In genomic region chr5:148131458-148132131, GRCm38 (mm10) we compare ENCODE assay signal across 10 mouse cellular contexts.
DNase-seq lines count a peak whose midpoint lies in the region; ATAC-seq and TF ChIP-seq lines count a peak whose summit lies in the region.
"Had no signal": no experiment of that assay in that cellular context is flagged by ENCODE, and none has a peak within 500 bp of the region (broad histone marks: within the 10 kb centered on the region; RNA-seq: fewer than 3 reads in every experiment).

No protein-coding gene starts in this region.

- ATAC-seq in midbrain, embryonic 14.5 days (ENCODE audit: low FRiP score, low TSS enrichment): no peak
- no peak for ATAC-seq in midbrain, embryonic 11.5 days (ENCODE audit: low FRiP score)
- no peak for ATAC-seq in intestine, embryonic 14.5 days (replicated peaks; ENCODE audit: low FRiP score, low TSS enrichment, low read depth)
- peak; percentile 54; the same call in 1 of the 2 replicates for ATAC-seq in stomach, embryonic 15.5 days (ENCODE audit: insufficient read depth, low FRiP score, low read depth)
- ATAC-seq in liver, embryonic 11.5 days (replicated peaks; ENCODE audit: low FRiP score): no peak
- ATAC-seq: liver, embryonic 12.5 days had no signal

- H3K4me2 ChIP-seq in midbrain, embryonic 14.5 days (ENCODE audit: low read length): no peak overlapping the region
- H3K4me2 ChIP-seq in midbrain, embryonic 11.5 days: no peak overlapping the region
- no peak overlapping the region for H3K4me2 ChIP-seq in intestine, embryonic 14.5 days (ENCODE audit: low read length)
- peak overlapping the region; percentile 23; the same call in 1 of the 2 replicates for H3K4me2 ChIP-seq in stomach, embryonic 15.5 days
- no peak overlapping the region for H3K4me2 ChIP-seq in liver, embryonic 11.5 days
- H3K4me2 ChIP-seq: kidney, embryonic 15.5 days; liver, embryonic 12.5 days had no signal

- peak overlapping the region; percentile 35 for H3K4me3 ChIP-seq in gastrocnemius, adult 2 months
- no peak overlapping the region for H3K4me3 ChIP-seq in midbrain, embryonic 14.5 days (replicated peaks; ENCODE audit: low read depth, low read length)
- no peak overlapping the region for H3K4me3 ChIP-seq in midbrain, embryonic 11.5 days (ENCODE audit: low read depth, low read length)
- no peak overlapping the region for H3K4me3 ChIP-seq in intestine, embryonic 14.5 days (ENCODE audit: low read depth, low read length)
- H3K4me3 ChIP-seq in stomach, embryonic 15.5 days (replicated peaks): no peak overlapping the region
- H3K4me3 ChIP-seq in liver, embryonic 11.5 days (ENCODE audit: low read depth, low read length): no peak overlapping the region
- H3K4me3 ChIP-seq: kidney, embryonic 15.5 days; liver, embryonic 12.5 days had no signal

- no peak overlapping the region for H3K9ac ChIP-seq in midbrain, embryonic 14.5 days (replicated peaks; ENCODE audit: low read length)
- no peak overlapping the region for H3K9ac ChIP-seq in midbrain, embryonic 11.5 days (ENCODE audit: low read length)
- H3K9ac ChIP-seq in intestine, embryonic 14.5 days (ENCODE audit: low read length): no peak overlapping the region
- H3K9ac ChIP-seq in stomach, embryonic 15.5 days: no peak overlapping the region
- H3K9ac ChIP-seq in liver, embryonic 11.5 days (ENCODE audit: low read depth, low read length): no peak overlapping the region
- H3K9ac ChIP-seq: kidney, embryonic 15.5 days; liver, embryonic 12.5 days had no signal

- H3K27ac ChIP-seq in gastrocnemius, adult 2 months: peak overlapping the region; percentile 71
- 0 out of 2 replicates have a peak overlapping the region, but pooled peaks have one; percentile 32 for H3K27ac ChIP-seq in midbrain, embryonic 14.5 days (replicated peaks; ENCODE audit: low read depth, low read length)
- no peak overlapping the region for H3K27ac ChIP-seq in midbrain, embryonic 11.5 days (ENCODE audit: low read depth, low read length)
- peak overlapping the region; percentile 62 for H3K27ac ChIP-seq in intestine, embryonic 14.5 days (ENCODE audit: low read depth)
- peak overlapping the region; percentile 73 for H3K27ac ChIP-seq in stomach, embryonic 15.5 days
- no peak overlapping the region for H3K27ac ChIP-seq in liver, embryonic 11.5 days (ENCODE audit: low read depth, low read length)
- H3K27ac ChIP-seq: kidney, embryonic 15.5 days; liver, embryonic 12.5 days had no signal

- H3K27me3 ChIP-seq in midbrain, embryonic 14.5 days (ENCODE audit: control insufficient read depth, insufficient read depth, low read length): no peaks in the 10 kb centered on the region
- H3K27me3 ChIP-seq in midbrain, embryonic 11.5 days (ENCODE audit: control insufficient read depth, insufficient read depth, low read length): no peaks in the 10 kb centered on the region
- H3K27me3 ChIP-seq in intestine, embryonic 14.5 days (replicated peaks; ENCODE audit: control insufficient read depth, insufficient read depth, low read length): no peaks in the 10 kb centered on the region
- H3K27me3 ChIP-seq in stomach, embryonic 15.5 days (replicated peaks): no peaks in the 10 kb centered on the region
- H3K27me3 ChIP-seq in liver, embryonic 11.5 days (replicated peaks; ENCODE audit: control insufficient read depth, insufficient read depth, low read length): no peaks in the 10 kb centered on the region
- H3K27me3 ChIP-seq: kidney, embryonic 15.5 days; liver, embryonic 12.5 days had no signal

- no peaks in the 10 kb centered on the region for H3K9me3 ChIP-seq in midbrain, embryonic 14.5 days (ENCODE audit: control insufficient read depth, low read length)
- no peaks in the 10 kb centered on the region for H3K9me3 ChIP-seq in midbrain, embryonic 11.5 days (ENCODE audit: control insufficient read depth, low read length)
- no peaks in the 10 kb centered on the region for H3K9me3 ChIP-seq in intestine, embryonic 14.5 days (ENCODE audit: control insufficient read depth, low read length)
- H3K9me3 ChIP-seq in stomach, embryonic 15.5 days: no peaks in the 10 kb centered on the region
- no peaks in the 10 kb centered on the region for H3K9me3 ChIP-seq in liver, embryonic 11.5 days (ENCODE audit: control insufficient read depth, low read length)
- H3K9me3 ChIP-seq: kidney, embryonic 15.5 days had no signal

- H3K4me1 ChIP-seq in midbrain, embryonic 14.5 days (ENCODE audit: control insufficient read depth, insufficient read depth, low read length): 0 out of 2 replicates have a peak, but pooled peaks cover 13% of the 10 kb centered on the region
- peaks cover 2% of the 10 kb centered on the region for H3K4me1 ChIP-seq in midbrain, embryonic 11.5 days (ENCODE audit: control insufficient read depth, insufficient read depth, low read length)
- no peaks in the 10 kb centered on the region; the same call in 1 of the 2 replicates for H3K4me1 ChIP-seq in intestine, embryonic 14.5 days (replicated peaks; ENCODE audit: control insufficient read depth, insufficient read depth, low read length)
- peaks cover 10% of the 10 kb centered on the region; the same call in 1 of the 2 replicates for H3K4me1 ChIP-seq in stomach, embryonic 15.5 days
- no peaks in the 10 kb centered on the region for H3K4me1 ChIP-seq in liver, embryonic 11.5 days (replicated peaks; ENCODE audit: control insufficient read depth, insufficient read depth, low read length)
- H3K4me1 ChIP-seq: kidney, embryonic 15.5 days; liver, embryonic 12.5 days had no signal

- peak; percentile 50 for DNase-seq in gastrocnemius, adult 2 months
- no peak for DNase-seq in gastrocnemius, postnatal 25 days
- DNase-seq in midbrain, embryonic 14.5 days: no peak
- no peak for DNase-seq in midbrain, embryonic 11.5 days (ENCODE audit: low spot score, missing footprints)
- DNase-seq in intestine, embryonic 14.5 days (ENCODE audit: low spot score): peak; percentile 55
- DNase-seq in liver, embryonic 11.5 days (ENCODE audit: low spot score): no peak
- DNase-seq in urinary bladder, postnatal 14 days (ENCODE audit: low spot score): no peak

- WGBS in midbrain, embryonic 14.5 days: 59% methylated on average over 10 of the region's 10 CpGs
- WGBS in midbrain, embryonic 11.5 days: 73% methylated on average over 10 of the region's 10 CpGs
- 59% methylated on average over 10 of the region's 10 CpGs for WGBS in intestine, embryonic 14.5 days
- WGBS in stomach, embryonic 15.5 days: 41% methylated on average over 10 of the region's 10 CpGs
- 67% methylated on average over 10 of the region's 10 CpGs for WGBS in liver, embryonic 11.5 days

- TF ChIP-seq CTCF in gastrocnemius, adult 2 months (IDR thresholded peaks at IDR 0.05): no peak

- intact Hi-C loops in gastrocnemius, adult 2 months (cut with DNase I): no loop called here

- H3K36me3 ChIP-seq in midbrain, embryonic 14.5 days (ENCODE audit: control insufficient read depth, insufficient read depth, low read length): no peaks in the 10 kb centered on the region
- no peaks in the 10 kb centered on the region for H3K36me3 ChIP-seq in midbrain, embryonic 11.5 days (ENCODE audit: control insufficient read depth, insufficient read depth, low read length)
- no peaks in the 10 kb centered on the region for H3K36me3 ChIP-seq in intestine, embryonic 14.5 days (ENCODE audit: control insufficient read depth, insufficient read depth, low read length)
- H3K36me3 ChIP-seq in stomach, embryonic 15.5 days: no peaks in the 10 kb centered on the region
- H3K36me3 ChIP-seq in liver, embryonic 11.5 days (ENCODE audit: control insufficient read depth, insufficient read depth, low read length): no peaks in the 10 kb centered on the region
- H3K36me3 ChIP-seq: kidney, embryonic 15.5 days; liver, embryonic 12.5 days had no signal

Comparison
In these comparisons a context has a peak if more than half of its experiments do, and no peak if none do; other contexts are left out.
1. DNase-seq: peak in gastrocnemius, adult 2 months (single experiment) and intestine, embryonic 14.5 days (single experiment); none in gastrocnemius, postnatal 25 days (single experiment), midbrain, embryonic 14.5 days (single experiment), midbrain, embryonic 11.5 days (single experiment), liver, embryonic 11.5 days (single experiment) and urinary bladder, postnatal 14 days (single experiment).
2. H3K27ac ChIP-seq: peak in gastrocnemius, adult 2 months (single experiment), midbrain, embryonic 14.5 days (single experiment), intestine, embryonic 14.5 days (single experiment) and stomach, embryonic 15.5 days (single experiment); none in midbrain, embryonic 11.5 days (single experiment) and liver, embryonic 11.5 days (single experiment).